Mouse (Mus musculus) erythroblast, embryonic 14.5 days (primary cell): ENCODE measurements around the gene Gm26657. TPM values are rescaled to one million over a fixed set of nuclear protein-coding genes. Genes with fewer than 3 reads are reported as not detected.

ENCODE experiments used
- H3K27me3 ChIP-seq: 2 replicates; pipeline ENCODE4 v1.6.1; 2012; ENCODE audit warnings: inconsistent platforms; ENCODE audit not compliant: control insufficient read depth
- H3K36me3 ChIP-seq: 2 replicates; pipeline ENCODE4 v1.6.1; 2012; ENCODE audit warnings: mild to moderate bottlenecking, inconsistent platforms; ENCODE audit not compliant: control insufficient read depth
- H3K4me1 ChIP-seq: 2 replicates; pipeline ENCODE4 v1.6.1; 2012; ENCODE audit warnings: inconsistent platforms; ENCODE audit not compliant: control insufficient read depth
- H3K4me3 ChIP-seq: replicated peaks from 2 replicates; pipeline ENCODE3; 2012; ENCODE audit warnings: moderate library complexity, mild to moderate bottlenecking, inconsistent platforms
- H3K9me3 ChIP-seq: 2 replicates; pipeline ENCODE4 v1.6.1; 2012; ENCODE audit warnings: low read length, inconsistent platforms, mixed read lengths; ENCODE audit not compliant: control insufficient read depth
- GATA1 ChIP-seq: IDR thresholded peaks from 2 replicates; pipeline ENCODE4 v1.6.1; 2012; ENCODE audit warnings: low read length, inconsistent platforms, mixed read lengths
- TAL1 ChIP-seq: IDR thresholded peaks from 3 replicates; pipeline ENCODE4 v1.6.1; 2012; ENCODE audit warnings: low read length, inconsistent platforms, mixed read lengths
- polyA plus RNA-seq: library from polyadenylated mRNA; stranded (reverse); fragments of >175 nt; gene quantifications from 2 replicates; pipeline ENCODE4 v1.2.3, GENCODE M21; 2012

The Gm26657 gene
- not detected in 2 replicates for polyA plus RNA-seq

DNA sequence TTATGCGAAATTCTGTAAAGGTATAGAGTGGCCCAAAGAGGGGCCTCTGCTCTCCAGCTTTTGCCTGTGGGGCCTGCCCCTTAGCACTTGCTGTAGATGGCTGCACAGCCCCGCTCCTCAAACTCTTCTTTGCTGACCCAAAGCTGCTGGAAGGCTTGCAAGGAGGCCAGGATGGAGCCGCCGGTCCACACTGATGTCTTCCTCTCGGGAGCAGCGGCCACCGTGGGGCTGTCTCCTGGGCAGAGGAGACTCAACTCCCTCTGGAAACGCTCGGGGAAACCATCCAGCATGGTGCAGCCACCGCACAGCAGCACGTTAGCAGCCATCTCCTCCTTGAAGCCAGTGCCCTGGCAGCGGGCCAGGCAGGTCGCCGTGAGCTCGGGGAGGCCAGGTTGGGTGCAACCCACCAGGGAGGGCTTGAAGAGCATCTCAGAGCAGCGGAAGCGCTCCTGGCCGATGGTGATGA is at the start of gene Gm26657:
TSS of gene Gm26657 (plus strand) at position 51 of the 466 bp plus-strand sequence.
- Histone ChIP-seq H3K27me3 (no peaks in the 10 kb centered on the region), H3K9me3 (no peaks in the 10 kb centered on the region), H3K36me3 (peaks cover 7% of the 10 kb centered on the region), H3K4me3 (no peak within 1 kb of the TSS), H3K4me1 (no peaks in the 10 kb centered on the region)
- TF ChIP-seq TAL1 (no peak), GATA1 (no peak)

DNA sequence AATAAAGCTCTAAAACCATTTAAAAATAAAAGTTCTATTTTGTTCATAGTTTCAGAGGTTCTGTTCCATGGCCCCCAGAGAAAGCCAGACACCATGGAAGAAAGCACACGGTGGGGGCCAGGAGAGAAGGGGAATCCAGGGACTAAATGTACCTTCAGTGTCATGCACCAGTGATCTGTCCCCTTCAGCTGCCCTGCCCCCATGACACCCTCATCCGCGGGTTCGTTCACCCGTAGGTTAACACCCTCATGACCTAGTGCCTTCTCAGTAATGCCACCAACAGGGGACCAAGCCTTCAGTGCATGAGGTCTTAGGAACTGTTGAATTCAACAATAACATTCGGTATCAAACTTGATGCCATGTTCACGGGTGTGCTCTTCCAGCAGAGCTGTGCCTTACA is 43.5 kb upstream of the Gm26657 start:
- no peak for TF ChIP-seq GATA1
- TF ChIP-seq TAL1 = no peak
- Histone ChIP-seq H3K9me3 (no peaks in the 10 kb centered on the region), H3K4me3 (no peak overlapping the region), H3K27me3 (no peaks in the 10 kb centered on the region), H3K36me3 (no peaks in the 10 kb centered on the region), H3K4me1 (no peaks in the 10 kb centered on the region)

DNA sequence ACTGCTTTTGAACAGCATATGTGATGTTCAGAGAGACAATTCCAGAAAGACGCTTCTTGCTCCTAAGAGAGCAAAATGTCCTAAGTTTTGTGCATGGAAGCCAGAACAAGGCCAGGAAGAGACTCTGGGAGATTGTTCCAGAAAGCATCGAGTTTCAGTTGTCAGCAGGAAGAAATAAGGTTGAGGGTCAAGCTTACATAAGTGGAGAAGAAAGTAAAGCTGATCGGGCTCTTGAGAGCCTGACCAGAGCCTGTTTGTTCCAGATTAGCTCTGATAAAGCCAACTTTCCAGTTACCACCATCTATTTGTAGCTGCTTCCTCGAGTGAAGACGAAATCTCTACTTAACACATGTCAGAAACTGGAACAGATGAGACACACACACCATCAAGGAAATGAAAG is 41.2 kb upstream of the Gm26657 start:
- no peaks in the 10 kb centered on the region for H3K36me3 ChIP-seq
- TF ChIP-seq GATA1 (no peak), TAL1 (no peak)
- H3K9me3 ChIP-seq = no peaks in the 10 kb centered on the region
- no peaks in the 10 kb centered on the region for H3K27me3 ChIP-seq
- no peaks in the 10 kb centered on the region for H3K4me1 ChIP-seq
- H3K4me3 ChIP-seq = no peak overlapping the region

GRCm38 (mm10) chr4:56702234-56702633 is 37.6 kb upstream of the Gm26657 start:
- Histone ChIP-seq H3K9me3 (no peaks in the 10 kb centered on the region), H3K4me3 (no peak overlapping the region), H3K4me1 (no peaks in the 10 kb centered on the region), H3K36me3 (no peaks in the 10 kb centered on the region), H3K27me3 (no peaks in the 10 kb centered on the region)
- TF ChIP-seq TAL1 = no peak
- TF ChIP-seq GATA1 = no peak

GRCm38 (mm10) chr4:56713155-56713554 is 26.7 kb upstream of the Gm26657 start:
- Histone ChIP-seq H3K4me3 (no peak overlapping the region), H3K36me3 (no peaks in the 10 kb centered on the region), H3K4me1 (no peaks in the 10 kb centered on the region), H3K27me3 (no peaks in the 10 kb centered on the region), H3K9me3 (no peaks in the 10 kb centered on the region)
- TF ChIP-seq GATA1 (no peak), TAL1 (no peak)

- no peak for TF ChIP-seq TAL1
- TF ChIP-seq GATA1 = no peak
- no peaks in the 10 kb centered on the region for H3K9me3 ChIP-seq
- H3K36me3 ChIP-seq = no peaks in the 10 kb centered on the region
- H3K4me3 ChIP-seq = no peak overlapping the region
- no peaks in the 10 kb centered on the region for H3K27me3 ChIP-seq
- H3K4me1 ChIP-seq = no peaks in the 10 kb centered on the region
Observed at GRCm38 (mm10) chr4:56716801-56717200, 23.1 kb upstream of the Gm26657 start.

DNA sequence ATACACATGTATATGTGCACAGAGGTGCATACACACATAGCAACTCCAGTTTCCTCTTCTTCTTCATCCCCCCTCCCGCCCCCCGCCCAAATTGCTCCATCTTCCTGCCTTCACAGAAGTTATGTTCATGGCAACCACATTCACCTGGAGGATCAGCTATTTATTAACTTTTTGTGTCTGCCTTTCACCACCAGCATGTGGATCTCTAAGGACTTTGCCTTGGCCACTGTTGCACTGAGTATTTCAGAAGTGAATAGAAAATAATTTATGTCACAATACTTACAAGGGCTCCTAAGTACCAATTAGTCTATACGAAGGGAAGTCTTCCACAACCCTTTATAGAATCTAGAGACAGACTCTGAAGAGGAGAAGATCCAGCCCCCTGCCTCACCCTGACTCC is 21.9 kb upstream of the Gm26657 start:
- Histone ChIP-seq H3K4me3 (no peak overlapping the region), H3K36me3 (no peaks in the 10 kb centered on the region)

DNA sequence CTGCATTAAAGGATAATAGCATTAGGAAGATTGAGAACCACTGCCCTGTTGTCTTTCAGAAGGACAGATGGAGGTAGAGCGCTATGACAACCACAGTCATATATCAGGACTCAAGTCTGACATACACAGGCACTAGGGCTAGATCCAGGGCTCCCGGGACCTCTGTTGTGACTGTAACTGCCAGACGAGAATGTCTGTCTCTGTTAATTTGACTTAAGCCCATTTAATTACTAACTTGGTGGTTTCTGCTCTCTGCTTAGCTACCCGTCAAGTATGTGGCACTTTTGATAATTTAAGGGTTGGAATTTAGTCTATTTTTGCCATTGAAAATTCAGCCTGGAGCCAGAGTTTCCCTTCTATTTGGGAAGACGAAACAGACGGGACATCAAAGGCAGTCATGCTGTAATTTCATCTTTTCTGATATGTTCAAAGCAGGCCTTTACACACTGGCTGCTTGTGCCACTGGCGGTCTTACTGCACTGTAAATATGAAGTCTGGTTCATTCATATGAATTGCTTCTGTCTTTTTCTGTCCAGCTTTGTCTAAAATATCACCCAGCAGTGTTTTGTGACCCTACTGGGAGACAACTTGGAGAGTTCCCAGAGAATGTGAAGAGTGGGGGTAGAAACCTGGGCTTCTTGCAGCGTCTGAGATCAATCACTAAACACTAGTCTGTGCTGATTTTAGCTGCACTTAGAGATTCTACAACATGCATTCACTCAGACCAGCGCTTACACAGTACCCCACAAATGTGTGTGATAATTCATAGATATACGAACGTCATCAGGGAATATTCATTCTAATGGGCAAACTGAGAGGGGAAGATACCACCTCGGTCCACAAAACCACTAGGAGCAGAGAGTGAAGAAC is 21.1 kb upstream of the Gm26657 start:
- Histone ChIP-seq H3K4me1 (no peaks in the 10 kb centered on the region), H3K36me3 (no peaks in the 10 kb centered on the region), H3K27me3 (no peaks in the 10 kb centered on the region), H3K4me3 (no peak overlapping the region), H3K9me3 (no peaks in the 10 kb centered on the region)
- TF ChIP-seq TAL1 (no peak), GATA1 (no peak)

More for the DNA sequence above, 21.9 kb upstream of the Gm26657 start:
- H3K9me3 ChIP-seq = no peaks in the 10 kb centered on the region
- H3K27me3 ChIP-seq = no peaks in the 10 kb centered on the region
- H3K4me1 ChIP-seq = no peaks in the 10 kb centered on the region
- TF ChIP-seq TAL1 (no peak), GATA1 (no peak)

GRCm38 (mm10) chr4:56719456-56719855 is 20.4 kb upstream of the Gm26657 start:
- H3K27me3 ChIP-seq = no peaks in the 10 kb centered on the region
- no peaks in the 10 kb centered on the region for H3K36me3 ChIP-seq
- no peaks in the 10 kb centered on the region for H3K4me1 ChIP-seq
- H3K4me3 ChIP-seq = no peak overlapping the region
- TF ChIP-seq TAL1 (no peak), GATA1 (no peak)
- H3K9me3 ChIP-seq = no peaks in the 10 kb centered on the region
